Mouse (Mus musculus) ES-Bruce4 (cell line): Measurements from ENCODE around the gene Ctrc.

ENCODE experiments used
- CTCF ChIP-seq: IDR thresholded peaks from one replicate; pipeline ENCODE4 v1.8.1; 2011; ENCODE audit warnings: low read depth, low read length
- POLR2A ChIP-seq: IDR thresholded peaks from one replicate; pipeline ENCODE4 v1.8.1; 2011; ENCODE audit warnings: low read length; ENCODE audit not compliant: insufficient read depth

- TF ChIP-seq POLR2A (no peak), CTCF (no peak)
These were observed 29.4 kb upstream of the Ctrc start for GRCm38 (mm10) chr4:141875481-141876108.
